Mouse (Mus musculus) spleen, adult 18-20 months (tissue): ENCODE results near the gene Bfsp2.

Experiments
- DNase-seq, 2 experiments: peaks; one replicate each; pipeline ENCODE4 v3.0.0; 2022; ENCODE audit warnings: mixed read lengths in 2 of 2

Bfsp2 gene

GRCm38 (mm10) chr9:103379199-103379598 is 101.0 kb downstream of the Bfsp2 start:
- DNase-seq: no peak

GRCm38 (mm10) chr9:103378686-103379085 is 101.5 kb downstream of the Bfsp2 start:
- DNase-seq: no peak

- no peak for DNase-seq
Measured at GRCm38 (mm10) chr9:103376346-103377320, 103.6 kb downstream of the Bfsp2 start.
